Mouse (Mus musculus) liver, embryonic 14.5 days (tissue): Measurements from ENCODE around the gene Vapb.

Experiments
- CTCF ChIP-seq: IDR thresholded peaks from 2 replicates; pipeline ENCODE4 v1.5.1; 2016; ENCODE audit warnings: antibody characterized with exemption, low read depth, control low read depth
- EP300 ChIP-seq: IDR thresholded peaks from 2 replicates; pipeline ENCODE4 v1.6.1; 2016; ENCODE audit warnings: antibody characterized with exemption, low read depth

GRCm38 (mm10) chr2:173755433-173756144, 18.3 kb downstream of the Vapb start:
- TF ChIP-seq CTCF (no peak), EP300 (no peak)
